Mouse (Mus musculus) small intestine, adult 2 months (tissue): ENCODE data around the gene Vipr2. TPM values are rescaled to one million over a fixed set of nuclear protein-coding genes. Genes with fewer than 3 reads are reported as not detected.
A peak's percentile ranks its signal among the peaks of the same experiment; 100 is the strongest.

Experiments
- H3K27ac ChIP-seq: fragments of 200-500 bp; 2 replicates; pipeline ENCODE4 v1.5.1; 2012; ENCODE audit warnings: low read depth, low read length, control low read depth, inconsistent platforms; ENCODE audit not compliant: insufficient read depth
- H3K27me3 ChIP-seq: fragments of 200-500 bp; 2 replicates; pipeline ENCODE4 v1.6.1; 2012; ENCODE audit warnings: mild to moderate bottlenecking, moderate library complexity, low read length, inconsistent platforms; ENCODE audit not compliant: control insufficient read depth, insufficient read depth
- H3K36me3 ChIP-seq: fragments of 200-500 bp; 2 replicates; pipeline ENCODE4 v1.6.1; 2012; ENCODE audit warnings: mild to moderate bottlenecking, low read length, control low read depth, inconsistent platforms; ENCODE audit not compliant: control insufficient read depth, insufficient read depth
- H3K4me1 ChIP-seq: fragments of 200-500 bp; 2 replicates; pipeline ENCODE4 v1.6.1; 2012; ENCODE audit warnings: low read length, inconsistent platforms, mixed read lengths; ENCODE audit not compliant: control insufficient read depth, insufficient read depth, insufficient read length
- H3K4me3 ChIP-seq: fragments of 200-500 bp; 2 replicates; pipeline ENCODE4 v1.5.1; 2012; ENCODE audit warnings: low read depth, mild to moderate bottlenecking, control low read depth, inconsistent platforms, low read length, moderate library complexity
- CTCF ChIP-seq: fragments of 200-500 bp; IDR thresholded peaks from 2 replicates; pipeline ENCODE4 v1.5.1; 2012; ENCODE audit warnings: low read depth, mild to moderate bottlenecking, control low read depth, inconsistent platforms, low read length, moderate library complexity, mixed read lengths; ENCODE audit not compliant: insufficient replicate concordance, insufficient read length; ENCODE audit errors: extremely low read depth
- POLR2A ChIP-seq: fragments of 200-500 bp; IDR thresholded peaks from 2 replicates; pipeline ENCODE4 v1.6.1; 2012; ENCODE audit warnings: low read depth, mild to moderate bottlenecking, control low read depth, inconsistent platforms, low read length, moderate library complexity
- WGBS: fragments of 180-500 bp; shearing (Covaris S2); methylation state at CpG from one replicate; pipeline ENCODE4 v1.1.7; 2018; 5-methylcytosine and 5-hydroxymethylcytosine counted together
- polyA plus RNA-seq: library from polyadenylated mRNA; depleted of rRNA; stranded (reverse); fragments of >200 nt; gene quantifications from 2 replicates; pipeline ENCODE4 v1.2.3, GENCODE M21; 2012; rRNA removed

Vipr2 gene
- 1.9 and 3.4 TPM in 2 replicates for polyA plus RNA-seq

DNA sequence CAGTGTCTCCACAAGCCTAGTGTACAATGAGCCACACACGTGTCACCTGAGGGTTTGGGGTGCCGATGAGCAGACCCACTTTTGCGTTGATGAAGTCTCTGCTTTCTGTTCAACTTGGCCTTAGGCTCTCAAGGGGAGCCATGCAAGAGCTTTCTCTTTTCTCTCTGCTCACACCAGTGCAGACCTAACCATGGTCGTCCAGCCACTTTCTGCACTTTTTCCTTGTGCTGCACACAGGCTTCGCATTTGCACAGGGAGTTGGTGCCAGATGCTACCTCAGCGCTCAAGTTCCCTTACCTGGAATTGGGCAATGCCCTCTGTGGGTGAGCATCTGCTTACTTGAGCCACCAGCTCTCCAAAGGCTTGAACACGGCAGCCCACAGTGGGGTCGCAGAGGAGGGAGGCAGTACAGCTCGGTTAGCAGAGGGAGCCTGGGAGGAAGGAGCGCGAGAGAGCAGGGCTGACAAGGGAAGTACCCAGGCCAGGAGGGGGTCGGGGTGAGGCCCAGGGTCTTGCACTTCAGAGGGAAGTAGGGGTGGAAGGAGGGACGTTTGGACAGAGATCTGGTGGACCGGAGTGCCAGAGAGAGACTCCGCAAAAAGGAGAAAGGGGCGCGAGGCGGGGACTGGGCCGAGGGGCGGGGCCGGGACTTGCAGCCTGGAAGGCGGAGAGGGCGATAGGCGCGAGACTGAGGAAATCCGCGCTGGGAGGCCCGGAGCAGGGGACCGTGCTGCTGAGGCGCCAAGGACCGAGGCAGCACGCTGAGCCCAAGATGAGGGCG, at the start of gene Vipr2:
Vipr2 (plus strand) TSS at position 653 of the 781 bp plus-strand sequence.
- H3K27me3 ChIP-seq, result peaks cover 10% of the 10 kb centered on the region
- H3K4me3 ChIP-seq, result peak within 1 kb of the TSS; percentile 71
- peaks cover 8% of the 10 kb centered on the region for H3K4me1 ChIP-seq
- 6% methylated on average over 33 of the region's 33 CpGs for WGBS
- no peak within 1 kb of the TSS for H3K27ac ChIP-seq
- TF ChIP-seq POLR2A, result no peak
- TF ChIP-seq CTCF, result no peak
- H3K36me3 ChIP-seq, result no peaks in the 10 kb centered on the region

DNA sequence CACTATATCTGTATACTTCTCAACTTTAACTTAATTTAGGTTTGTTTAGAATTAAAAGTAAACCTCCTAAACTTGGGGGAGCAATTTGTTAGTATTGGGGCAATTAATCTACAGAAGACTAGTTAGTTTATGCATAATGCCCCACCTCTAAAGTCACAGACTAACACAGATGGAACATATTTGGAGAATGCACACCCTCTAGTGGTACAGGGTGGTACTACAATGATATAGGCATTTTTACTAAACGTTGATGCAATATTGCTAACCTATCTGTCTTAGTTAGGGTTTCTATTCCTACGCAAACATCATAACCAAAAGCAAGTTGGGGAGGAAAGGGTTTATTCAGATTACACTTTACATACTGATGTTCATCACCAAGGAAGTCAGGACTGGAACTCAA, 49.4 kb upstream of the Vipr2 start:
- H3K4me3 ChIP-seq, result no peak overlapping the region
- no peaks in the 10 kb centered on the region for H3K36me3 ChIP-seq
- TF ChIP-seq POLR2A (no peak), CTCF (no peak)
- 38% methylated on average over 2 of the region's 2 CpGs for WGBS
- H3K27me3 ChIP-seq, result no peaks in the 10 kb centered on the region
- H3K27ac ChIP-seq, result no peak overlapping the region
- H3K4me1 ChIP-seq, result no peaks in the 10 kb centered on the region

DNA sequence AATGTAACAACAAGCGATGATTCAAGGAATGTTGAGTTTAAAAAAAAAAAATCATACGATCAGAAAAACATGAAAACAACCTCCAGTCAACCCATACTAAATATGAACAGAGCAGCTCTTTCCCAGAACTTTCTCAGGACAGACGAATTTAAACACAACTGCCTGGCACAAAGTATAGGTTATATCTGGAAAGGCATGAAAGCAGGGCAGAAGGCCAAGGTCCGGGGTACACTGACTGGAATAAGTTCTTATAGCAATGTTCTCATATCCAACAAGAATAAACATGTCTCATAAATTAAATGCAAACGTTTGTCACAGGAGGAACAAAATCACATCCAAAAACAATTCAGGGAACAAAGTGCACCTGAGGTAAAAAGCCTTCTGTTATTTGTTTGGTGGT, 42.2 kb upstream of the Vipr2 start:
- H3K36me3 ChIP-seq, result no peaks in the 10 kb centered on the region
- WGBS, result 36% methylated on average over 5 of the region's 5 CpGs
- no peaks in the 10 kb centered on the region for H3K27me3 ChIP-seq
- TF ChIP-seq POLR2A (no peak), CTCF (no peak)
- H3K27ac ChIP-seq, result no peak overlapping the region
- no peaks in the 10 kb centered on the region for H3K4me1 ChIP-seq
- no peak overlapping the region for H3K4me3 ChIP-seq

DNA sequence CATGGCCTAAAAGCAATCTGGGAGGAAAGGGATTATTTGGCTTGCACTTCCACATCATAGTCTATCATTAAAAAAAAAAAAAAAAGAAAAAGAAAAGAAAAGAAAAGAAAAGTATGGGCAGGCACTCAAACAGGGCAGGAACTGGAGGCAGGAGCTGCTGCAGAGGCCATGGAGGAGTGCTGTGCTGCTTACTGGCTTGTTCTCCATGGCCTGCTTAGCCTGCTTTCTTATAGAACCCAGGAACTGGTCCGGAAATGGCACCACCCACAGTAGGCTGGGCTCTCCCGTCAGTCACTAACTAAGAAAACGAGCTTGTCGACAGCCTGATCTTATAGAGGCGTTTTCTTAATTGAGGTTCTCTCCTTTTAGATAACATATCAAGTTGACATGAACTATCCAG, 32.7 kb upstream of the Vipr2 start:
- TF ChIP-seq POLR2A (no peak), CTCF (no peak)
- Histone ChIP-seq H3K4me1 (peaks cover 8% of the 10 kb centered on the region; the same call in 1 of the 2 replicates), H3K27me3 (no peaks in the 10 kb centered on the region), H3K4me3 (no peak overlapping the region), H3K27ac (no peak overlapping the region), H3K36me3 (no peaks in the 10 kb centered on the region)
- 84% methylated on average over 5 of the region's 5 CpGs for WGBS

DNA sequence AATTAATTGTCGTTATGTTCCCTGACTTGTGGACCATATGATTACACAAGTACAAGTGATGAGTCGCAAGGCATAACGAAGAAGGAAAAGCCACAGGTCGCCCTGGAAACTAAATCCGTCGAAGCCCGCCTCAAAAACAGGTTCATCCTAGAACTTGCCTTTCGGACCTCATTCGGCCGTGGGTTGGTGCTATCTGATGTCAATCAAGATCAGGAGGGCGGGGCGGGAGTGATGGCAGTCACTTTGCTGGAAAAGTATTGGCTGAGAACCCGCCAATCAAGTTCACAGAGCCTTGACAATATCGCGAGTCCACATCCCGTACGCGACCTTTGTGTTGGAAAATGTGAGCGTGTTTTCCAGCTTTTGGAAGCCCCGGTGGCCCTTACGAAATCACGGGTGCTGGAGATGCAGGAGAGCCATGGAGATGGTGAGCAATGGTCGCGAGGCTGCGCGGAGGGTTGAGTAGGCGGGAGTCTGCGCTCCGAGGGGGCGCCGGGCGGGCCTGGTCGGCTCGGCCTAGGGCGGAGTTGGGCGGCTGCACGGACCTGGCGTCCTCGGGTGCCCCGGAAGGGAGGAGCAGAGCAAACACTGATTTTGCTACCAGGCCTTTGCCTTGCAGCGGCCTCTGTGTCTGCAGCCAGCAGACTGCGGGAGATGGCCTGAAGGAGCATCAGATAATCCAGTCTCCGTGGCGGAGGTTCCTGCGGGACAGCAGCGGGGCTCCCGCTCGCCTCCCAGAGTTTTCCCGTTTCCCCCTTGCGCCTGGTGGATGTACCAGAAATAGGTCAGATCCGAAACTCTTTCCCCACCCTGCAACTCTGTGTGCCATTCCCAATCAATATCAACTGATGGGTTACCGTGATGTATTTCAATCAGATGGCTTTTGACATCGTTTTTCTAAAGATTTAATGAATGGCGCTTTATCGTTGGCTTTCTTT, 29.8 kb upstream of the Vipr2 start, which contains the start of gene Zfp386:
Zfp386 (plus strand) TSS at position 285 of the 938 bp plus-strand sequence.
- H3K27ac ChIP-seq, result peak within 1 kb of the TSS; percentile 95
- H3K4me3 ChIP-seq, result peak within 1 kb of the TSS; percentile 81
- TF ChIP-seq CTCF (no peak), POLR2A (no peak; the same call in 1 of the 2 replicates)
- no peaks in the 10 kb centered on the region for H3K27me3 ChIP-seq
- WGBS, result under 1% methylated on average over 55 of the region's 55 CpGs
- H3K4me1 ChIP-seq, result peaks cover 8% of the 10 kb centered on the region; the same call in 1 of the 2 replicates
- no peaks in the 10 kb centered on the region for H3K36me3 ChIP-seq

DNA sequence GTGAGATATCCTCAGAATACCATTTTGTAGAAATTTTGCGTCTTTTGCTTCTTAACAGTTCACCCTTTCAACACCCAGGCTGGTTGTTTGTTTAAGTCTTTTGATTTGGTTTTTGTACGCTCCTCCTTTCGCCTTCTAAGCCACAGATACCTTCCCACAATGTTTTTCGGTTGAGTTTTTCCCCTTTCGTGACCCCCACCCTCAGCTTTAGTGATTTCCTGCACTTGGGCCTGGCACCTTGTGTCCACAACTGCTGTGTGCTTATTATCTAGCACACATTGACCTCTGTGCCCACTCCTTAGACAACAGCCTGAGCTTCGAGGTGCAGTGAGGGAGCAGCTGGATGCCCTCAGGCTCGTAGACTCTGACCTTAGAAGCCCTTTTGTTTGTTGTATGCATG, 28.8 kb upstream of the Vipr2 start:
- H3K27me3 ChIP-seq, result no peaks in the 10 kb centered on the region
- TF ChIP-seq POLR2A (no peak), CTCF (no peak)
- H3K27ac ChIP-seq, result no peak overlapping the region
- H3K36me3 ChIP-seq, result 0 out of 2 replicates have a peak, but pooled peaks cover 2% of the 10 kb centered on the region
- peaks cover 8% of the 10 kb centered on the region; the same call in 1 of the 2 replicates for H3K4me1 ChIP-seq
- WGBS, result 38% methylated on average over 7 of the region's 7 CpGs
- H3K4me3 ChIP-seq, result peak overlapping the region; percentile 21
